Mouse (Mus musculus) brain, embryonic 14.5 days (tissue): ENCODE data around the gene Abcf1. TPM values are rescaled to one million over a fixed set of nuclear protein-coding genes. Genes with fewer than 3 reads are reported as not detected.

ENCODE experiments used
- DNase-seq: peaks from one replicate; pipeline ENCODE4 v3.0.0-alpha.2; 2011; ENCODE audit warnings: low read depth
- CTCF ChIP-seq: fragments of 200-500 bp; IDR thresholded peaks from 2 replicates; pipeline ENCODE4 v1.5.1; 2012; ENCODE audit warnings: inconsistent platforms, mild to moderate bottlenecking, moderate library complexity, borderline replicate concordance; ENCODE audit not compliant: insufficient read depth, insufficient read length; ENCODE audit errors: extremely low read depth
- POLR2A ChIP-seq: fragments of 200-500 bp; IDR thresholded peaks from 2 replicates; pipeline ENCODE4 v1.6.1; 2012; ENCODE audit warnings: mild to moderate bottlenecking, inconsistent platforms, borderline replicate concordance; ENCODE audit not compliant: poor library complexity, insufficient read depth, insufficient read length, severe bottlenecking; ENCODE audit errors: extremely low read depth
- polyA plus RNA-seq: library from polyadenylated mRNA; depleted of rRNA; stranded (reverse); fragments of >200 nt; gene quantifications from 2 replicates; pipeline ENCODE4 v1.2.3, GENCODE M21; 2012; rRNA removed

Gene Abcf1
- polyA plus RNA-seq, 1 experiment, result 89.3 TPM

GRCm38 (mm10) chr17:35914975-35915374, 54.6 kb downstream of the Abcf1 start:
- TF ChIP-seq CTCF, result no peak
- TF ChIP-seq POLR2A, result no peak
- no peak for DNase-seq

DNA sequence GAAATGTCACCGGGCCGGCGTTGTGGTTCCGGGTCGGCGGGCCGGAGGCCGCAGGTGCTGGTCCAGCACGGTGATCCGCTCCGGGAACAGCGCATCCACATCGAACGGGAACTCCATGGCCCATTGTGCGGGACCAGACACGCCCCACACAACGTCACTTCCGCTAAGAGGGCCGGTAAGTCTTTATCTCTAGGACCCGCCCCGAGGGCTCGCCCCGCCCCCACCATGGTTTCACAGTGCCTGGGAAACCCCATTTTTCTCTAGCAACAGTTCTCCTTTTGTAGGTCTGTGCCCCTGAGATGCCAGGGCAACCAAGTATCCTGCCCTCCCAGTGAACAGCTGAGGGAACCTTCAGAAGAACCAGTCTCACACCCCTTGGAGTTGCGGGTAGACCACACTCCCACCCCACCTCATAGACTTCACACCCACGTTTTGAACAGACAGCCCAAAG, 59.6 kb downstream of the Abcf1 start, which contains the start of gene Atat1:
Gene Atat1, minus strand, starts transcription at position 157 of the 451 bp plus-strand sequence.
- DNase-seq, result peak; percentile 97
- TF ChIP-seq POLR2A (peak; percentile 91; the same call in 1 of the 2 replicates), CTCF (no peak)

DNA sequence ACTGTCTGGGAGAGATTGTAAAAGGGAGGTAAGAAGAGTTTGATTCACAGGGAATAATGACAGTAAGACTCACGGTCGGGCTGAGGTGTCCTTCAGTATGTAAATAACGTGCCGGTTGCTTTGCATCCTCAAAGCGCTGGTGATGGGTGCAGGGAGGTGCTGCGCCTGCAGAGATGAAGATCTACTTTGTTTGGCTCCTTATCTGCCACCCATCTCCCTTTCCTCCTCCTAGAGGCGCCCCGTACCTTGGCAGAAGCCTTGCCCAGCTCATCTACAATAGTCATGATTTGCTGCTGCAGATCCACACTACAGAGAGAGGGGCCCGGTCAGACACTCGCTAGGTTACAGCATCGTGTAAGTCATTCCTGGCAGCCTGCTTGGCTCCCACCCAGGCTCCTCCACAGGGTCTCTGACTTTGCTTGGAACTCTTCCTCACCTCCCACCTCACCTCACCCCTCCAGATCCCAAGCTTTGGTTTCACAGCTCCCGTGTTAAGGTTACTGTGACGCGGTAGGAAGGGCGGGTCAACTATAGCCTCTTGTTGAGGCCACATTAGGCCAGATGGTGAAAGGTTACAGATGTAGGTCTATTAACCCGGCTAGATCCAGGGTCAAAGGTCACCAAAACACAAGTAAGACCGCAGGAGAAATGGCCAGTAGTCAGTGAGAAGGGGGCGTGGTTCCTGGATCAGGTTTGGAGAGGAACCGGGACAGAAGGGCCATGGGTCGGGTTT, 60.2 kb downstream of the Abcf1 start:
- no peak for TF ChIP-seq POLR2A
- no peak for TF ChIP-seq CTCF
- DNase-seq, result no peak

GRCm38 (mm10) chr17:35907609-35908008, 62.0 kb downstream of the Abcf1 start:
- no peak for TF ChIP-seq CTCF
- TF ChIP-seq POLR2A, result no peak
- no peak for DNase-seq

Other genes with a start within 250 kb of the Abcf1 start
- 4.8 and 5.1 TPM in 2 replicates for gene Ier3, start 148.1 kb downstream of the Abcf1 start, polyA plus RNA-seq
- gene Flot1, start 146.5 kb downstream of the Abcf1 start, polyA plus RNA-seq, result 87.1 and 101 TPM in 2 replicates
- gene Tubb5, start 131.5 kb downstream of the Abcf1 start, polyA plus RNA-seq, result 3,347 and 3,555 TPM in 2 replicates
- gene Mdc1, start 128.2 kb downstream of the Abcf1 start, polyA plus RNA-seq, result 18.8 and 23.7 TPM in 2 replicates
- 26.9 and 38.3 TPM in 2 replicates for gene Nrm, start 108.4 kb downstream of the Abcf1 start, polyA plus RNA-seq
- gene Ppp1r18, start 104.2 kb downstream of the Abcf1 start, polyA plus RNA-seq, result 46.9 and 48.9 TPM in 2 replicates
- gene Dhx16, start 89.9 kb downstream of the Abcf1 start, polyA plus RNA-seq, result 66.0 and 71.9 TPM in 2 replicates
- gene 2310061I04Rik, start 72.3 kb downstream of the Abcf1 start, polyA plus RNA-seq, result 83.5 and 92.4 TPM in 2 replicates
- 638 and 656 TPM in 2 replicates for gene Atat1, start 59.7 kb downstream of the Abcf1 start, polyA plus RNA-seq
- gene Mrps18b, start 53.4 kb downstream of the Abcf1 start, polyA plus RNA-seq, result 43.9 and 51.4 TPM in 2 replicates
- 52.8 and 60.8 TPM in 2 replicates for gene Ppp1r10, start 53.3 kb downstream of the Abcf1 start, polyA plus RNA-seq
- 31.2 and 52.4 TPM in 2 replicates for gene Gnl1, start 10.1 kb upstream of the Abcf1 start, polyA plus RNA-seq
- 72.1 and 81.6 TPM in 2 replicates for gene Prr3, start 10.5 kb upstream of the Abcf1 start, polyA plus RNA-seq
- 0.08 and 0.19 TPM in 2 replicates for gene H2-T24, start 50.8 kb upstream of the Abcf1 start, polyA plus RNA-seq
- 5.4 and 9.9 TPM in 2 replicates for gene H2-T23, start 63.1 kb upstream of the Abcf1 start, polyA plus RNA-seq
- gene H2-T22, start 73.0 kb upstream of the Abcf1 start, polyA plus RNA-seq, result 6.5 and 8.0 TPM in 2 replicates
- gene Gm6034, start 73.2 kb upstream of the Abcf1 start, polyA plus RNA-seq, result not detected in 2 replicates
- gene Gm11127, start 88.6 kb upstream of the Abcf1 start, polyA plus RNA-seq, result 0.06 TPM in 1 of 2 replicates, not detected in the other
- gene Gm19684, start 151.9 kb upstream of the Abcf1 start, polyA plus RNA-seq, result not detected in 2 replicates
- not detected in 2 replicates for gene Gm7030, start 159.7 kb upstream of the Abcf1 start, polyA plus RNA-seq
- gene Gm8909, start 198.8 kb upstream of the Abcf1 start, polyA plus RNA-seq, result 0.16 TPM in 1 of 2 replicates, not detected in the other
- not detected in 2 replicates for gene H2-T3, start 220.5 kb upstream of the Abcf1 start, polyA plus RNA-seq